Mouse (Mus musculus) adrenal gland, postnatal 14 days (tissue): Measurements from ENCODE around the gene C1rl. TPM values are rescaled to one million over a fixed set of nuclear protein-coding genes. Genes with fewer than 3 reads are reported as not detected.
"Not testable (repeated sequence)": the region's sequence is repeated elsewhere in the genome, so short reads cannot be mapped to it uniquely, and the experiment has no call there.

Source experiments
- DNase-seq: peaks from one replicate; pipeline ENCODE4 v3.0.0; 2021; ENCODE audit warnings: mixed read lengths
- total RNA-seq: library from RNA; stranded (reverse); gene quantifications from 2 replicates; pipeline ENCODE4 v1.2.3, GENCODE M21; 2021

Gene C1rl
- total RNA-seq, 1 experiment from 2014 or later: 17.6 TPM

DNA sequence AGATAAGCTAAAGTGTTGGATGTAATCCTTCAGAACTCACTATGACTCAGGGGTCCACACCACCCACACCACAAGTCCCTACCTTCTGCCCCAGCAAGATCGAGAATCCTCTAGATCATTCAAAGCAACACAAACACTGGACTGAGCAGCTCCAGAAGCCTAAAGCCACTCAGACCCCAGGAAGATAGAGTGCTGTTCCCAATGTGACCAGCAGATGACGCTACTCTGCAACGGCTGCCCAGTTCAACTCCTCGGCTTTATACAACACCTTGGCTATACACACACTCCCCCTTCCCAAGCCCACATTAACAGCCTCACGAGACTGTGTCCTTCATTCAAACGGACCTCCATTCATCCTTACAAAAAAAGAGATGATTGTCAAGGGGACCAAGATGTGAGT, 20.1 kb upstream of the C1rl start:
- peak; percentile 78 for DNase-seq

DNA sequence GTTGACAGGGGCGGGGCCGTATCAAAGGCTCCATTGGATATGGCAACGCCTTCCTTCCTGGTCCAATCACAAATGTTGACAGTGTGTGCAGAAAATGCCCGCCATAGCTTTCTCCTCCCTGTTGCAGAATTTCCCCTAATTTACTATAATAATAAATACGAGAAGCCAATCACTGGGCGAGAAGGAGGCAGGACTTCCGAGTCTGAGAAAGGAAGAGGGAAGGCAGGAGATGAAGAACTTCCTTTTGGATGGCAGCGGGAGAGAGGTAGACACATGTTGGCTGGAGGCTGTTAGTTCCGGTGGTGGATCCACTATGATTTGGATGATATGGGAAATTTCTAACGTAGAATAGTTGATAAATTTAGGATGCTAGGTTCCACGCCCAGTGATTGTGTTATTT, 18.3 kb upstream of the C1rl start:
- DNase-seq: no peak

DNA sequence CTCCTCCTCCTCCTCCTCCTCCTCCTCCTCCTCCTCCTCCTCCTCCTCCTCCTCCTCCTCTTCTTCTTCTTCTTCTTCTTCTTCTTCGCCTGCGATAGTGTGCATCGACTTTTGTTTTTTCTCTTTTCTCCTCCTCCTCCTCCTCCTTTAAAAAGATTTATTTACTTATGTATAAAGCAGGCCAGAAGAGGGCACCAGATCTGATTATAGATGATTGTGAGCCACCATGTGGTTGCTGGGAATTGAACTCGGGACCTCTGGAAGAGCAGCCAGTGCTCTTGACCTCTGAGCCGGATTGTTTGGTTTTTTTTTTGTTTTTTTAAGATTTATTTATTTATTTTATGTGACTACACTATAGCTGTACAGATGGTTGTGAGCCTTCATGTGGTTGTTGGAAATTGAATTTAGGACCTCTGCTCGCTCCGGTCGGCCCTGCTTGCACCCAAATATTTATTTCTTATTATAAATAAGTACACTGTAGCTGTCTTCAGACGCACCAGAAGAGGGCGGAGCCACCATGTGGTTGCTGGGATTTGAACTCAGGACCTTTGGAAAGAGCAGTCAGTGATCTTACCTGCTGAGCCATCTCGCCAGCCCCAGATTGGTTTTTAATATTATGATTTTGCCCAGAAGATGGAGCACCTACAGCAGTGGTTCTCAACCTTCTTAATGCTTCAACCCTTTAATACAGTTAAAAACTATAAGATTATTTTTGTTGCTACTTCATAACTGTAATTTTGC, 17.4 kb upstream of the C1rl start:
- not testable (repeated sequence) for DNase-seq

DNA sequence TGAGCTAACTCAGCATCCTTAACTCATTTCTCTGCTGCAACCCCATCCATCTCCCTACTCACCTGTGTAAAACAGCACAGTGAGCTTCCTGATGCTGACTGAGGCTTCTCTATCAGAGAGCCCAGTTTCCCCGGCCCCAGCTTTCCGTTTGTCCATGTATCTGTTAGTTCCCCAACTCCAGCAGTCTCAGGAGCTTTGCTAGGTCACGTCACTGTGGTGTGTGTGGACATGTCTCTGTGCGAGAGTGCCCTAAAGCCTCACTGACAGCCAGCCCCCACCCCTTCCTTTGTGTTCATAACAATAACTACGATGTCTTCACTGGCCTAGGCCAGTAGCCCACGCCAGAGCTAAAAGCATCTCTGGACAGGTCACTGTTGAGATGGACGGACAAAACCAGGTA, 16.7 kb upstream of the C1rl start:
- no peak for DNase-seq

DNA sequence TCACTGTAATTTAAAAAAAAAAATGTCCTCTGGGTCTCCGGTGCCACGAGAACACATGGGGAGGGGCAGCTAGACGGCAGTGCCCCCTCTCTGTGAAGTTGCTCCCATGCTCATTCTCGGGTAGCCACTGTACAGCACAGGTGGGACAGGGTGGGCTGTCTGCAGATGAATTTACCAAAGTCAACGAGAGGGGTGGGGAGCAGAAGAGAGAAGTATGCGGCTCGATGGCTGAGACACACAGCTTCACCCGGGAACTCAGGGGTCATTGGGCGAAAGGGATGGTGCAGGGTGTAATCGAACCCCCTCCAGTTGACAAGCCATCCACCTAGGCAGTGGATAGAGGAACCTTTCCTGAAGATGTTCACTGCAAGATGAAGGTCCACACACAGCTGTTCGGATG, 16.1 kb upstream of the C1rl start:
- no peak for DNase-seq

DNA sequence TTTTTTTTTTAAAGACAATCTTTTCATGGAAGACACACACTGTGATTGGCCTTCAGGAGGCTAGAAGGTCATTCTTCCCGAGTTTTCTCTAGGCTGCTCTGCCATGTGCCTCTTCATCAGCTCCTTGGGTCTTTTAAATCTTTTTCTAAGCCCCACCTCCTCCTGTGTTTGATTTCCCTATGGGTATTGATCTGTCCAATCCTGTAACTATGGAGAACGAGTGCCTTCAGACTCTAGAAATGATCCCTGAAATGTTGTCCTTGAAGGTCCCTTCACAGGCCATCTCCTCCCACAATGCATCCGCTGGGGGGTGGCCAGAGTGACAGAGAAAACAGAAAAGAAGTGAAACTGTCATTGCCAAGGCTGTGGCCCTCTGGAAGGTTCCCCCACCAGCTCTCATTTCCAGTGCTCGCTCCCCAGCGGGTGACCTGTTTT, 15.7 kb upstream of the C1rl start:
- peak; percentile 44 for DNase-seq

DNA sequence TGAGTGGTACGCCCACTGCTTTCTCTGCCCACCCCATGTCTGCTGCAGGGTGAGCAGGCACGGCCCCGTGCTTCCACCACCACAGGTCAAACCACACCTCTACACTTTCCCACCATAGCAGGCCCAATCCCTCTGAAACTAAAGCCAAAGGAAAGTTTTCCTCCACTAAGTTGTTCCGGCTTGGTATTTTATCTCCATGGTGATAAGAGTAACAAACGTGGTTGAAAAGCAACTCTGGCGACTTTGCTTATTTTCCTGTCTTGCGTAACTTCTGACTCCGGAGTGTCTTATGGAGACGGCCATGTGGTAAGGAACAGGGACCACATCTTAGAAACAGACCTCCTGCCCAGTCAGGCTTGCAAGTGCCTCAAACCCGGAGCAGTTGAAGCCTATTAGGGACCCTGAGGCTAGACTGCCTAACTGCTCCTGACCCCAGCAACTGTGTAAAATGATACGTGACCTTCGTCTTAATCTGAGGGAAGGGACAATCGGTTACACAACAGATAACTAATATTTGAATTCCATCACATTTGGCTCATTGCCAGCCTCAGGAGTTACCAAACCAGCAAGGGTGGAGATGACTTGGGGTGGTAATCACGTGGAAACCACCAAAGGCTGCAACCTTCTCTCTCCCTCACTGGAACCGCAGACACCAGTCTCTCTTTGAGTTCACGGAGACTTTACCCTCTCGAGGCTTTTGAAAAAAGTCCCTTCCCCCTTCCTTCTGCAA, 14.8 kb upstream of the C1rl start:
- peak; percentile 44 for DNase-seq

DNA sequence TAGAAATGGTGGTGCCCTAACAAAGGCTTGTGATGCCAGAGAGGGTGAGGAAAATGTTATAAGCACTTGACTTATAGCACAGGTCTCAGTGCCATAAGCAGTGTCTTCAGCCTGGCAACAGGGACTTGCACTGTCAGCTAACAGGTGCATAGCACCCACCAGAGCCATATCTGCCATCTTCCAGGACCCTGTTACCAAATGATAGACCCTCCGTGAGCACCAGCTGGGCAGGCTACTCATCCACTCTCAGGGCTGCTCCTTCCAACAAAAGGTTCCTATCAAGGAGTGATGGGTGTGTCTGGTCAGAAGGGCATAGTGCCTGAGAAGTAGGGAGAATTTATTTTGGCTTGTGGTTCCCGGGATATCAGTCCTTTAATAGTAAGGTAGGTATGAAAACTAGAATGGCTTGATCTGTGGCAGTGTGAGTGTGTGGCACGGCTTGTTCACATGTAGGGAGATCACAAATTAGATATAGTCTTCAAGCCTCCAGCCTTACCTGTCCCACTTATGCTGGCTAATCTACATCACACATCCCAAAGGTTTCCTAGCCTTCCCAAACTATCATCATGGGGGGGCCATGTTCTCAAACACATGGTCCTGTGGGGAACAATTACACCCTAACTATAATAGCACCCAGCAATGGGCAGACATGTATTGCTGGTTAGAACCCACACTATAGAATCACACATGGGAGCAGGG, 13.9 kb upstream of the C1rl start:
- no peak for DNase-seq

DNA sequence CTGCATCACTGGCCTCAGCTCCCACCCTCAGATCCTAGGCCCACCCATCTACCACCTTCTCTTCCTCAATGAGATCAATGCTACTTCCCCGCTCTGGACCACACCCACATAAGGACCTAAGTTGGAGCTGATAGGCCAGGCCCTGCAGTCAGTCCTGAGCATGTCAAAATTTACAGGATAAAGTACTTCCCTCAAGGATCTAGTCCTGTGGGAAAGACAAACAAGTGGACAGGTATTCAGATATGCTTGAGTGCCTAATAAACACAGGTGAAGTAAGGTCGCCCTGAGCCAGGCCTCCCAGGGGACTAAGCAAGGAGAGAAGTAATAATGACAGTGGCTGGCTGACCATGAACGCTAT, 13.4 kb upstream of the C1rl start:
- DNase-seq: no peak

DNA sequence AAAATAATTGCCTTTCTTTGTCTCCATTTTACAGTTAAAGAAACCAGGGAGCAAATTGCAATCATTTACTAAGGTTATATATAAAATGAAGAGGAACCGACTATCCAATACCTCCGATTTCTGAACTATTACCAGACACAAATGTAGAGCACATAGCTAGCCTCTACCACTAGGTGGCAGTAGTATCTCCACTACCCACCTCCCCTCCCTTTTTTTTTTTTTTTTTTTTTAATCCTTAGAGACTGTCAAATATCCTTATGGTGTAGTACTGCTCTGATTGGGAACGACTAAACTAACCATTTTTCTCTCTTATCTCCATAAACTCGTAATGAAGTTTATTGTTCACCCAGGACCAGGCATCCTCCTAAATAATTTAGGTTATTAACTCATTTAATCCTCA, 12.6 kb upstream of the C1rl start:
- peak; percentile 42 for DNase-seq

DNA sequence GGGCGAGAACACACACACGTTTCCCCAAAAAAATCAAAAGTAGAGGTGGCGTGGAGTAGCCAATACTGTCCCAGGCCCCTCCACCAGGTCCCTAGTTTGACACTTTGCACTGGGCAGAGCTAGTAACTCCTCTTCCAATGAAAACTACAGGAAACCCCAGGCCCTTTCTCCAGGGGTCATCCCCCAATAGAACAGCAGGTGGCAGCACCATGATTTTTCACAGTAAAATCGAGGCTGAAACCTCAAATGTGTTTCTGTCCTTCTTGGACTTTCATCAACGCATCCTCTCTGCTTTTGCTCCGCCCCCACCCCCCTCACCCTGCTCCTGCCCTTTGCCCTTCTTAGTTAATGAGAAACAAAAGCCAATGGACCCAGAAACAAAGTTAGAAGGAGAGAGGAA, 11.3 kb upstream of the C1rl start:
- DNase-seq: peak; percentile 79

DNA sequence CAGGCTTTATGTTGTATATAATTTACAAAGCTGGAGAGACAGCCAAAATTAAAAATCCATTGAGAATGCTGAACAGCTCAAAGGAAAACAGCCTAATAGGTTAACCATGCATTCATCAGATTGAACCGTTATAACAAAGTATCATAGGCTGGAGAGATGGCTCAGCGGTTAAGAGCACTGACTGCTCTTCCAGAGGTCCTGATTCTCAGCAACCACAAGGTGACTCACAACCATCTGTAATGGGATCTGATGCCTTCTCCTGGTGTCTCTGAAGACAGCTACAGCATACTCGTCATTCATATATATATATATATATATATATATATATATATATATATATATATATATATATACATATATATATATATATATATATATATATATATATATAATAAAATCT, 9.1 kb upstream of the C1rl start:
- not testable (repeated sequence) for DNase-seq

DNA sequence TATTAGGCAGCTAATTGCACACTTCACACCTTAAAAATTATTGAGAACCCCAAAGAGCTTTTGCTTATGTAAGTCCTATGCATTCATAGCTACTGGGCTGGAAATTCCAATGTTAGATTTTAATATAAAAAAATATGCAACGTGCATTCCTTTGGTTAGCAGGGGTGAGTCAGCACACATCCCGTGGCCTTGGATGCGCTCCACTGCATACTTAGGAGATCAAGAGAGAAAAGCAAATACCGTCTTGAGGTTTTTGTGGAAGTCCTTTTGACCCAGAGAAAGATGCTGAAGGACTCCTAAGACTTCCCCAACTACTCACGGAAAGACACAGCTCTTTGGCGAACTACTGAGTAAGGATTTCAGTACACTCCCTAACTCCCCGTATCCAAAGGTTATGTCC, 8.1 kb upstream of the C1rl start:
- peak; percentile 45 for DNase-seq

DNA sequence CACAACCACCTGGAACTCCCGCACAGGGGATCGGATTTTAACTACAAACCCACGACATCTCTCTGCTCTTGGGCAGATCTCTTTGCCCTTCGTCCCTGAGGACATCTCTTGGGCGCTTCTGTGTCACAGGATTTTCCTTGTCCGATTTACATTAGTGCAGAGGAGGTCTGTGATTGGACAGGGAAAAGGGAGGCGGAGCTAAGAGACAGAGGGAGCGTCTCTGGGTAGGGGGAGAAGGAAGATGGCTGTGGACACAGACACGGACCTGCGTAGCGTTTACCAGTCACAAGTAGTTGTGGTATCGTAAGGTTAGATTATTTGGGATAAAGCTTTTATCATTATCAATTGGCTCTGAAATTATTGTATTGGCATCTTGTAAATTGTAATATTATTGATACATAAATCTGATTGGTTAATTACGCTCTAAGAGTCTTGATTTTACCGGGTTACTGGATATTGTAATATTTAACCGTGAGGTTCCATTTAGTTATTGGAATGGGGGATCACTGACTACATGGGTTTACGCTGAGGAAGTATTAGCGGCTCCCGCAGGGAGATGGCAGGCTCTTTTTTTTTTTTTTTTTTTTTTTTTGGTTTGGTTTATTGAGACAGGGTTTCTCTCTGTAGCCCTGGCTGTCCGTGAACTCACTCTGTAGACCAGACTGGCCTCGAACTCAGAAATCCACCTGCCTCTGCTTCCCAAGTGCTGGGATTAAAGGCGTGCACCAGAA, 7.3 kb upstream of the C1rl start:
- DNase-seq: no peak

DNA sequence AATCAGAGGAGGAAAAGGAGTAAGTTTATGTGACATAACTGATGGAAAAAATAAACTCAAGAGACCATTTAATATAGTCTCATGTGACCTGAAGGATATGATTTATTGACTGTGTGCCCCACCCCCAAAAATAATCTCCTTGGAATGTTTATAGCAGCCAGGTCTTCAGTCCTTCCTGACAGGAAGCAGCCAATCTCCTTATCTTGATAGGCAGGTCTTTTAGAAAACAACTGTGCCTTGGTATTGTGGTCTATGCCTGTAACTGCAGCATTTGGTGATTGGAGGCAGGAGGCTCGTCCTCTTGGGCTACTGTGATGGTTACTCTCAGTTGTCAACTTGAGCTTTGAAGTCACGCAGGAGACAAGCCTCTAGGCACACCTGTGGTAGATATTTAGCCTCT, 5.4 kb upstream of the C1rl start:
- DNase-seq: no peak

DNA sequence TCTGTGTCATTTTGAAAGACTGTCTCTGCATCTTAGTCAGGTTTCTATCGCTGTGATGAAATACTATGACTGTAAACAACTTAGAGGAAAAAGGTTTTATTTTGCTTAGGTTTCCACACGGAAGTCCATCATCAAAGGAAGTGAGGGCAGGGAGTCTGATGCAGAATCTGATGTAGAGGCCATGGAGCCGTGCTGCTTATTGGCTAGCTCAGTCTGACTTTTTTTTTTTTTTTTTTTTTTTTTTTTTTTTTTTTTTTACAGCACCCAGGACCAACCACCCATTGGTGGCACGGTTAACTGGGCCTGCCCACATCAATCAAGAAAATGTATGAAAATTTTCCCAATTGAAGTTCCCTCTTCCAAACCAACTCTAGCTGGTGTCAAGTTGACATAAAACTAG, 4.0 kb upstream of the C1rl start:
- DNase-seq: no peak

DNA sequence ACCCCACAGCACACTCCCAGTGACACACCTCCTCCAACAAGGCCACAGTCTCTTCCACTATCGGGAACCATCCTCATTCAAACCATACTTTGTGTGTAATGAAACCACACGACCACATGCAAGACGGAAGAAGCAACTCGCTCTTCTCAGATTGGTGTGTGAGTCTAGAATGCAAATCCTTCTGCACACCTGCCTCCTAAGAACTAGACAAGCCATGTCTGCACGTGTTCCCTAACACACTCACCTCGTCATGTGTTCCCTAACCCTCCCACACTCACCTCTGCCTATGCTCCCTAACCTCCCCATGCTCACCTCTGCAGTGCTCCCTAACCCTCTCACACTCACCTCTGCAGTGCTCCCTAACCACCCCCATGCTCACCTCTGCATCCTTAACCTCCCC, 1.5 kb upstream of the C1rl start:
- DNase-seq: no peak

DNA sequence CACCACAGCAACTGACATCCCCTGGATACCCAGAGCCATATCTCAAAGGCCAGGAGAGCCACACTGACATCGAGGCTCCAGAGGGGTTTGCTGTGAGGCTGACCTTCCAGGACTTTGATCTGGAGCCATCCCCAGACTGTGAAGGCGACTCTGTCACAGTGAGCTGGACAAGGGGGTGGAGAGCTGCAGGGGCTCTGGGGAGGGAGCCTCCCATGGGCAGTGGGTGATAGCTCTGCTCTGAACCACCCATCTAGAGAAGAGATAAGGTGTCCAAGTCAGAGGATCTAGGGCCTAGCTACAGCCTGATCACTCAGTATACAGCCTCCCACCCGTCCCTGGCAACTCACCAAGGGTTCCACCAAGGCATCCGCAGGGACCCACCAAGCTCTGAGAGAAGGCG, 973 bp downstream of the C1rl start:
- DNase-seq: peak; percentile 58

DNA sequence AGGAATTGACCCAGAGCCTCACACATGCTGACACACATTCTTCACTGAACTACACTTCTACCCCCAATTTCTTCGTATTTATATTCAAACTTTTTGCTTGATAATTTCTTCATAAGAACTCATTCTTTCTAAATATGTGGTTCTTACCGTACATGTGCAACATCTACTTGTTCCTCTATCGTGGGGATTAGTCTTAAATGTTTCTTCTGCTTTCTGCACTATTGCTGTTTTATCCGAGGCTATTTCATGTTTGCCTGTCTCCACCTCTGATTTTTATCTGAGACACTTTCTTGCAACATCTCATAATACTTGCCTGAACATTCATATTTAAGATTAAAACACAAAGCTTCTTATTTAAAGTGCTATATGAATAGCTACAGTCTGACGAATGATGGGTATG, 3.1 kb downstream of the C1rl start:
- no peak for DNase-seq

DNA sequence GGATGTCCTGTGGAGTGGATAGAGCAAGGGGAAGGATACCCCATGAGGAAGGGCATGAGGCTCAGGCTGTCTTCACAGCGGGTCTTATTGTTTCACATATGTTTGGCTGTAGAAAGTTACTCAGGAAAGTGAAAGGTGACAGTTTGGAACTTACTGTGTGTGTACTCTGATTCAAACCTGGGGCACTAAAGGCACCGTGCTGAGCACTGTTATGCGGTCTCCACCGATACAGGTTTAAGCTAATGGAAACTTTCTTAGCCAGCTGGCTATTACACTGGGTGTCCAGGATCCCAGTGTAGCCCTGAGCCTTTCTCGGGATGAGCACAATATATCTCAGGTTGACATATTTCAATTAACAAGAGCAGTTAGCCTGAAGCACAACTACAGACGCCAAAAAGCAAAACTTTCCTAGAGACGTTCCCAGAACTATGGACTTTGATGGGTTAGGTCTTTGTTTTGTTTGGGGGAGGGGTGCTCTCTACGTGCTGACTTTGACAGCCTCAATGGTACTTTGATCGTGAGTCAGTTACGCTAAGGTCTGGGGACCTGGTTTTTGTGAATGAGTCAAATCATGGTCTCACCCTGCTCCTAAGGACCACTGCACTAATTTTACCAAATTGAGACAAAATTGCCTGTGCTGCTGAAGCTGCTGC, 7.1 kb downstream of the C1rl start:
- DNase-seq: no peak

DNA sequence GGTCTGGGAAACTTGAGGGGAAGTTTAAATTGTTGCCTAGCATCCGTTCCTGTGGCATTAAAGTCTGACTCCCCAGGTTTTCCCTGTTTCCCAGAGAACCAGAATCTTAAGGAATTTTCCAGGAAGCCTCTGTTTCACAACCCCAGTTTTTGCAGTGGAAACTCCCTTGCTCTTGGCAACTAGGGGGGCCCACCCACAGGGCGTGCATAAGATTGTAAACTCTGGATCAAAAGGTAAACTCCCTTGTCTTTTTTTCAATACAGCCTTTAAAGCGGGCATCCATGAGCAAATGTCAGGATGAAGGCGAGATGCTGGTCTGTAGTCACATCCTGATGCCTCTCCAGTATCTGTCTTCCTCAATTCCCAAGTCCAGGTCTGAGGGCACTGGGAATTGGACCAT, 8.6 kb downstream of the C1rl start:
- no peak for DNase-seq

DNA sequence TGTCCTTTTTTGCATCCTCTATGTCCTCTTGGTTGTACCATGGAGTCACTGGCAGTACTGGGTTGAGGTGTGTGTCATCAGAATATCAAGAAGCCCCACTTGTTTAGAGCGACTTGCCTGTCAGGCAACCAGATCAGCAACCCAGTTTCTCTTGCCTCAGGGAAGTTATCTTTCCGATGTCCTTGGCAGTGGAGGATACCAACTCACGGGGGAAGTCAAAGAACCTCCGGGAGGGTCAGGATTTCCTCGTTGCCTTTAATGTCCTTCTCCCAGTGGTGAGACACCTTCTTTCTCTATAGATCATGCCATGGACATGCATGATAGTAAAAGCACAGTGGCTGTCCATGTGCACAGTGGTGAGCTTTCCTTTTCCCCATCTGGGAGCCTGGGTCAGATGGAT, 9.1 kb downstream of the C1rl start:
- DNase-seq: peak; percentile 67
